Mouse (Mus musculus) spleen, adult 12 weeks (tissue): ENCODE results near the gene Maz.

ENCODE experiments used
- DNase-seq: peaks from one replicate; pipeline ENCODE4 v3.0.0; 2022; ENCODE audit warnings: low spot score

The Maz gene

GRCm38 (mm10) chr7:127026984-127027726 is at the start of gene Maz:
Gene Maz, minus strand, starts transcription at chr7:127027037.
- peak; percentile 98 for DNase-seq

- DNase-seq: no peak
These were observed 49.4 kb upstream of the Maz start for GRCm38 (mm10) chr7:127076188-127076587.

GRCm38 (mm10) chr7:127073221-127073620 is 46.4 kb upstream of the Maz start:
- DNase-seq: no peak

GRCm38 (mm10) chr7:127070871-127071413 is 44.1 kb upstream of the Maz start:
- DNase-seq: no peak

- DNase-seq: no peak
These were observed 39.5 kb upstream of the Maz start for GRCm38 (mm10) chr7:127066317-127066716.

- no peak for DNase-seq
These were observed 38.7 kb upstream of the Maz start for GRCm38 (mm10) chr7:127065538-127065937.

GRCm38 (mm10) chr7:127055026-127055585 is 28.3 kb upstream of the Maz start:
- DNase-seq: no peak

GRCm38 (mm10) chr7:127041851-127042672 is 15.2 kb upstream of the Maz start, which contains the start of gene Kif22:
Gene Kif22, minus strand, starts transcription at chr7:127042471.
- DNase-seq: peak; percentile 81

- no peak for DNase-seq
These were observed 4.4 kb upstream of the Maz start for GRCm38 (mm10) chr7:127031244-127031643.

GRCm38 (mm10) chr7:127030172-127030571 is 3.3 kb upstream of the Maz start:
- no peak for DNase-seq

- no peak for DNase-seq
These were observed 1.0 kb upstream of the Maz start for GRCm38 (mm10) chr7:127027885-127028284.

- peak; percentile 65 for DNase-seq
These were observed 237 bp downstream of the Maz start for GRCm38 (mm10) chr7:127026616-127026983.

- DNase-seq: peak; percentile 51
These were observed 656 bp downstream of the Maz start for GRCm38 (mm10) chr7:127026161-127026600.

GRCm38 (mm10) chr7:127025556-127026160 is 1.2 kb downstream of the Maz start:
- peak; percentile 67 for DNase-seq

- DNase-seq: no peak
These were observed 1.9 kb downstream of the Maz start for GRCm38 (mm10) chr7:127024755-127025555.

- no peak for DNase-seq
These were observed 2.7 kb downstream of the Maz start for GRCm38 (mm10) chr7:127023896-127024690.

- no peak for DNase-seq
These were observed 3.6 kb downstream of the Maz start for GRCm38 (mm10) chr7:127023272-127023691.

GRCm38 (mm10) chr7:127022528-127023271 is 4.1 kb downstream of the Maz start:
- no peak for DNase-seq
